Mouse (Mus musculus) lung, postnatal 25 days (tissue): ENCODE data around the gene Atxn1.

ENCODE experiments used
- DNase-seq: peaks from one replicate; pipeline ENCODE4 v3.0.0; 2022; ENCODE audit warnings: low spot score

Atxn1 gene

DNA sequence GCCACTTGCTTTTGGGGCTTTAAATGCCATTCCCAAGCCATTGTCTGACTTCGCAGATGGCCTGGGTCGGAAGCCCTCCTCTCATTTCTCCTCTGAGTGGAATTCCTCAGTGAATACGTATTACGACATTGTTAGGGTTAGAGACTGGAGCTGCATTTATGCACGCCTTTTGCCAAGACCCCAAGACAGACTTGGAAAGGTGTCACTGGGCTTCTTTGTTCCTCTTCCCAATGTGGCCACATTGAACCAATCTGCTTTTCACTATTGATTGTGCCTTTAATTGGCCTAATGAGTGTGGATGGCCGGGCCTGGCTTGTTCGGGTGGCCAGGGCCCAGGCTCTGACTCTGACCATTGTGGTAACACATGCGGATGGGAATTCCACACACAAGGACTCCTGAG lies 336.5 kb downstream of the Atxn1 start:
- no peak for DNase-seq

GRCm38 (mm10) chr13:45627206-45627751 lies 337.5 kb downstream of the Atxn1 start:
- peak; percentile 63 for DNase-seq

- peak; percentile 16 for DNase-seq
Observed at GRCm38 (mm10) chr13:45625740-45626139, 339.1 kb downstream of the Atxn1 start.

GRCm38 (mm10) chr13:45623846-45624245 lies 341.0 kb downstream of the Atxn1 start:
- DNase-seq: no peak

GRCm38 (mm10) chr13:45622871-45623546 lies 341.8 kb downstream of the Atxn1 start:
- no peak for DNase-seq

DNA sequence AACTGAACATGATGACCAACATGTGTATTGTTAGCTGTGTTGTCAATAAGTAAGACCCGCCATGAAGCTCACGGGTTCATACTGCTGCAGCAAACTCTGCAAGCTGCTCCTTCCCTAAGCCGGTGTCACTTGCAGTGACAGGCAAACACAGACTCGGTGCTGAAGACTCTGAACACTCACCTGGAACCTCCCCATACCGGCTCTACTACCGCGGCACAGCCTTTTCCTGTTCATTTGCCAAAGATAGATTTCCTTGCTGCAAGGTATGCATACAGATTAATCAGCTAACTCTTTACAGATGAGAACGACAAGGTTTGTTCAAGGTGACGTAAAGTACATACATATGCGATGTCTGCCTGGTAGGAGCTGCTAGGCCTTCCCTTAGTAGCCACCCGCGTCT lies 344.1 kb downstream of the Atxn1 start:
- DNase-seq: no peak

DNA sequence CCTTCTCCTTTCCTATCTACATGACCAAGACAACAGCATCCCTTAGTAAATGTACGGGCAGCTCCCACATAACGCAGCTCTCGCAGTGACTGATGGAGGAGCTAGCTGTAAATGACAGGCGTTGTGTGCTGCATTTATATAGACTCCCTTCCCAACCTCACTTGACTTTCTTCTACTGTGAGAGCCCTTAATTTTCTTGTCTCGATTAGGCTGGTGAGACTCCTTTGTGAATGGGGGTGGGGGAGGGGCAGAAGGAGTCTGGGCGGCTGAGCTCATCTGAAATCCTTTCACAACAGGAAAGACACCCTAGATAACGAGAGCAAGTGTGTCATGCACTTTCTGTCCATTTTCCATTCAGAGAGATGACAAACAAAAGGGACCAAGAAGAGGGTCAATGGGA lies 344.5 kb downstream of the Atxn1 start:
- DNase-seq: no peak

DNA sequence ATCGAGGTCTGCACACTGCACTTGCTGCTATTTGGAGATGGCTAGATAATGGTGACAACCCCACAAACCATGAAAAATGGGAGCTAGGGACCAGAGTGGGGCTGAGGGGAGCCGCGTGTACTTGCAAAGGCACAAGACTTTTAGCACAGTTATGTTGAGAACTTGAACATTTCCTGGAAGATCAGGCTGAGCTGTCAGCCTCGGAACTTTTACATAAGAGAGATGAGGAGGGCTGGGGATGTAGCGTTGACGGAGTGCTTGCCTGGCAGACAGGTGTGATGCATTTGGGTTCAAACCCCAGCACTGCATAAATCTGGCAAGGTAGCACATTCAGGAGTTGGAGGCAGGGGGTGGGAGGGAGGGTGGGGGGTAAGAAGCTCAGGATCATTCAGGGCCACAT lies 346.8 kb downstream of the Atxn1 start:
- no peak for DNase-seq

GRCm38 (mm10) chr13:45614762-45615161 lies 350.0 kb downstream of the Atxn1 start:
- DNase-seq: no peak

- DNase-seq: peak; percentile 29
Observed at GRCm38 (mm10) chr13:45613346-45613745, 351.5 kb downstream of the Atxn1 start.

GRCm38 (mm10) chr13:45611554-45611953 lies 353.3 kb downstream of the Atxn1 start:
- no peak for DNase-seq

- DNase-seq: no peak
Observed at GRCm38 (mm10) chr13:45609461-45609860, 355.3 kb downstream of the Atxn1 start.

- no peak for DNase-seq
Observed at GRCm38 (mm10) chr13:45608593-45608992, 356.2 kb downstream of the Atxn1 start.

DNA sequence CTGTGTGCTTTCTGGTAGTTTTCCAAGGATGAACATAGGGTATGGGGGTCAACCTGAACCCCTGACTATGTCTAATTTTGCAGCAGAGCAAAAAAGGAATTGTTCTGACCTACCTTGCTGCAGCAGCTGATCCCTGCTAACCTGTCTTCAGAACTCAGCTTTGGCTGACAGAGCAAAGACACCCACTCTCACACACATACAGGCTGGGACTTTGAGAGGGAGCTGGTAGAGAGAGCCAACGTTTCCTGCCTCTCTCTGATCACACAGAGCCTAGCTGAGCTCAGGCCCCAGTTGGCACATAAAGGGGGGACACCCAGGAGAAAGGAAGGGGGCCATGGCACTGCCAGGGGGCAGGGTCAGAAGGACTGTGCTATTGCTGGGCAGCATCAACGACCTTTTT lies 356.9 kb downstream of the Atxn1 start:
- DNase-seq: no peak

GRCm38 (mm10) chr13:45603636-45604035 lies 361.2 kb downstream of the Atxn1 start:
- no peak for DNase-seq

GRCm38 (mm10) chr13:45600443-45600842 lies 364.4 kb downstream of the Atxn1 start:
- no peak for DNase-seq

- DNase-seq: no peak
Observed at GRCm38 (mm10) chr13:45599831-45600230, 365.0 kb downstream of the Atxn1 start.

GRCm38 (mm10) chr13:45595416-45595815 lies 369.4 kb downstream of the Atxn1 start:
- DNase-seq: no peak

GRCm38 (mm10) chr13:45593914-45594313 lies 370.9 kb downstream of the Atxn1 start:
- DNase-seq: no peak

GRCm38 (mm10) chr13:45590898-45591297 lies 373.9 kb downstream of the Atxn1 start:
- no peak for DNase-seq

DNA sequence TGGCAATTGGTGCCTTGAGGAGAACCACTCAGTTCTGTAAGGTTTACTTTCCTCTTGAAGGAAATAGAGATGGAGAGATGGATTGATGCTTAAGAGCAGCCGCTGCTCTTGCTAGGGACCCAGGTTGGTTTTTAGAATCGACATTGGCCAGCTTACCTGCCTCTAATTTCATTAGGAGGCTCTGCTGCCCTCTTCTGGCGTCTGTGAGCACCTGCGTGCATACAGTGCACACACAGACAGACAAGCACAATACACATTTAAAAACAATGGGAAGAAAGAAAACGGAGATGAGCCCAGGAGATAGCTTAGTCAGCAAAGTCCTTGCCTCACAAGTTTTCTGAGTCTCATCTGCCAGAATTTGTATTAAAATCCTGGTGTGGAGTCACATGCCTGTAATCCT lies 381.7 kb downstream of the Atxn1 start:
- no peak for DNase-seq

DNA sequence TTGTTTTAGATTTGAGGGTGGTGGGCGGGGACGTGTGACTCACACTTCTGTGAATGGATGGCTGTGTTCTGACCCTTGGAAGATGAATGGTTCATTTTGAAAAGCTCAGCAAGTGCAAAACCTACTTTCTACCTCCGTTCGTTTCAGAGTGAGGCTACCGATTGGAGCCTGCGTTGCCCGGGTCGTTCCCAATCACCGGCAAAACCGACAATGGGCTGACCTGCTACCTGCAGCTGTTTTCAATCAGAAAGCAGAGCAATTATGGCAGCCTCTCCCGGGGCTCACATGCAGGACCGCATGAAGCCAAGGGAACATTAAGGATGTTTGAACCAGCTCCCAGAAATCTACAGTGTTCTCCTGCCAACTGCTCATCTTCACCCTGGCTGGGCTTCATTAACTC lies 382.5 kb downstream of the Atxn1 start:
- DNase-seq: no peak

GRCm38 (mm10) chr13:45579751-45580150 lies 385.1 kb downstream of the Atxn1 start:
- DNase-seq: no peak

DNA sequence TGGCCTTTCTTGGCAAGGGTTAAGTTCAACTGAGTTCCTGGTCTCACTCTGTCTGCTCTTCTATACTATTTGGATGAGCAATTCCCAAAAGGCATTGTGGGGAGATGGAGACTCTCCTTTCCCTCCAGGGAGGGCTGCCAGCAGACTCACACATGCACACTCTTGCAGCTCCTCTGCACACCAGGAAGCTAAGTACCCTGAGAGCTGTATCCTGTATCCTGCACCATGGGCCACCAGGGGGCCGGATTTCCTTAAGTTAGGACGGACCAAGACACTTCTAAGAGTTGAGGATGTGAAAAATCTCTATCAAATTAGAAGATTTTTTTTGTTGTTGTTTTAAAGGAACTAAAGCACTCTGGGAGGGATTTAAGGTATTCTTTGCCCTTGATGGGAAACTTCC lies 387.0 kb downstream of the Atxn1 start:
- no peak for DNase-seq
